Mouse (Mus musculus): ENCODE results near the gene Herc2.

DNA sequence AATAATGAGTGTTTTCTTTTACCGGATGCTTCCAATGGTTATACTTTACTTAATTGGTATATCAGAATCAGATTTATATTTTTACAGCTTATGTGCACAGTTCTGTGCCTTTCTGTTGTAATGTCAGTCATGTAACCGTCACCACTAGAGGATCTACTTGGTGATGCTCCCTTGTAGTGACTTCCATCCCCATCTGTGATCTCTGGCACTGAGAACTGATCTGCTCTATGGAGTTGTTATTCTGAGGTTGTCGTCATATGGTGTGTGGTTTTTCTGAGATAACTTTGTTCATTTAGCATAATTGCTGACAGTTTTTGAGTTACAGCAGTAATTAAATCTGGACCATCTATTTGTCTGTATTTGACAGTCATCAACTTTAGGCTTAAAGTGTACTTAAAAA is 5.3 kb downstream of the Herc2 start:
- TF ChIP-seq CTCF (IDR thresholded peaks at IDR 0.05; ENCODE audit: low read depth) (no peak), EP300 (IDR thresholded peaks at IDR 0.05; ENCODE audit: low read depth) (no peak)

All from liver, postnatal 0 days (tissue).